Mouse (Mus musculus) CD4-positive helper T cell, adult 2 months (primary cell): ENCODE results near the gene Gm6176.
"Not testable (repeated sequence)": the region's sequence is repeated elsewhere in the genome, so short reads cannot be mapped to it uniquely, and the experiment has no call there.

Experiments
- DNase-seq: peaks from one replicate; pipeline ENCODE4 v3.0.0-alpha.2; 2012; ENCODE audit warnings: low read depth, missing footprints, low spot score

Gene Gm6176

DNA sequence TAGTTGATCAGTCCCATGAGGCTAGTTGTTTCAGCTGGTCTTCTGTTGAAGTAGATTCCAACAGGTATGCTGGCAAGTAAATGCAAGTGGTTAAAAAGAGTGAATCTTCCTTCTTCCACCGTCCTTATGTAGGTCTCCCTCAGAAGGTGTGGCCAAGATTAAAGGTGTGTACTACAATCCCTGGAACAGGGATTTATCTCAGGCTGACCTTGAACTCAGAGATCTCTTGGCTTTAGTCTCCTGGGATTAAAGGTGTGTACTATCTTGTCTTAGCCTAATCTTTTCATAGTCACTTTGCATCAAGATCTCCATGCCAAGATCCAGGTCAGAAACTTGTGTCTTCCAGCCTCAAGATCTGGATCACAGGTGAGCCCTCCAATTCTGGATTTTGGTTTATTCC is at the start of gene Gm6176:
Gene Gm6176, minus strand, starts transcription at position 101 of the 400 bp plus-strand sequence.
- DNase-seq: not testable (repeated sequence)

DNA sequence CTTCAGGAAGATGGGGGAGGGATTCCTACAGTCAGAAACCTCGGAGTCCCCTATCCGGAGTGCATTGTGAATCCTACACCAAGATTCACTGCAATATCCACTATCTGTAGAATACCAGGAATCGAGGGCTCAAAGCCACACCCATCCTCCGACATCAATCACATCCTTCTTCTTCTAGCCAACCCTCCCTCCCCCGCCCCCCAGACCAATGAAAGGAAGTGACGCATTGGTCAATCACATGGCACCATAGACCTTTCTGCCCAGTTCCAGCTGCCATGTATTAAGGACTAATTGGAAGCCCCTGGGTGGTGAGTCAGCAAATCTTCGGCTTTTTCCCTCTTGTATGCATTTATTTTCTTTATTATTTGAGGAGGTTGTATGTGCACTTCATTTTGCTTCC is 12.7 kb upstream of the Gm6176 start, which contains the start of gene Vmn1r139:
Gene Vmn1r139, plus strand, starts transcription at position 301 of the 400 bp plus-strand sequence.
- DNase-seq: not testable (repeated sequence)

DNA sequence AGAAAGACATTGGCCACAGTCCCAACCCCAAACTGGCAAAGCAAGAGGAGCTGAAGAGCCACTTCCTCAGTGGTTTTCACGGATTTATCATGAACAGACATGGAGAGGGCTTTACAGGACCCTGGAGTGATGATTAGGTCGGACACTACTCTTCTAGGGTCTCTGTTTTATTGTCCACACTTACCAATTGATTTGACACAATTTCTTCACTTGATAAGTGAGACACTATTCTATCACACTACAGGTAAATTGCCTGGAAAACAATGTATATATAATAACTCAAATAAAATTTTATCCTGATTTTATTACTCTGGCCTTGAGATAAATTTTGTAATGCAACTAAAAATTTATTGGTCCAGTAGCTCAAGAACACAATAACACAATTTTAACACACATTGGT is 27.3 kb downstream of the Gm6176 start, which contains the start of gene Vmn1r138:
Gene Vmn1r138, minus strand, starts transcription at position 101 of the 400 bp plus-strand sequence.
- DNase-seq: not testable (repeated sequence)
